Mouse (Mus musculus): ENCODE results near the gene Ranbp3l. TPM values are rescaled to one million over a fixed set of nuclear protein-coding genes. Genes with fewer than 3 reads are reported as not detected.

Ranbp3l gene
- polyA plus RNA-seq, 1 experiment from 2014 or later, result 10.9 TPM

DNA sequence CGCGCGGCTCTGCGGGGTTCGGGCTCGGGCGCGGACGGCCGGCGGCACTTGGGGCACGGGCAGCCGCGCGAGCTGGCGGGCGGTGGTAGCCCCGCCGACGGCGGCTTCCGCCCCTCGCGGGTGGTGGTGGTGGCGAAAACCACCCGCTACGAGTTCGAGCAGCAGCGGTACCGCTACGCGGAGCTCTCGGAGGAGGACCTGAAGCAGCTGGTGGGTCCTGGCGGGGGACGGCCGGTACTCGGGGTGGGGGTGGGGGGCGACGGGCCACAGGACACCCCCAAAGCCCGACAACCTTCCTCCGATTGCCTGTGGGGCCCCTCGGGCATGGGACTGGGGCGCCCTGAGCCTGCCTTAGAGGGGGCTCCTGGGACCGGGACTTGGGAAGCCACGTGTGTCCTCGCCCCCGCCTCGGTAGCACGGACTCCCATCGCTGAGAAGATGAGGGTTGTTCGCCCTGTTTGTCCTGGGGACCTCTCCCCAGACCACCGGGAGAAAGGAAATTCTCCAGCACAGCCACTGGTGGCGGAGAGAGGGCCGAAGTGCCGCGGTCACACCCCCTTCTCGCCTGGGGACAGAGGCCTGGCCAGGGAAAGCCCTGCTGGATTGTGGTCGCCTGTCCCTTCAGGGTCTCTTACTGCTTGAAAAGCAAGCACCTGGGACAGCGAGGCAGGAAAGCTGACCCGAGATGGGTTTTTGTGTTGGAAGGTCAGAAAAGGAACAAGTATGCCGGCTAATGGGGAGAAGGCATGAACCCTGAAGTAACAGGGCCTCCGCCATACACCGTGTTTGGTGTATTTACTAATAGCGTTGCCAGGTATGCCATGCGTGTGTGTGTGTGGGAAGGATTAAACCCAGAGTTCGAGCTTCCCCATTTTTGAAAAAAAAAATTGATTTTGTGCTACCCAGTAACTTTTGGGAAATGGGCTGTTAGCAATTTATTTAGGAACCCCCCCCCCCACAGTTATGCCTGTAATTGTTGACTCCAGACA lies 104.1 kb downstream of the Ranbp3l start:
- Histone ChIP-seq H3K27me3 (no peaks in the 10 kb centered on the region), H3K9me3 (no peaks in the 10 kb centered on the region), H3K4me1 (peaks cover 36% of the 10 kb centered on the region), H3K4me3 (peak overlapping the region; percentile 94), H3K9ac (replicated peaks) (peak overlapping the region; percentile 90), H3K4me2 (replicated peaks) (peak overlapping the region; percentile 81), H3K27ac (replicated peaks) (peak overlapping the region; percentile 91), H3K36me3 (no peaks in the 10 kb centered on the region)
- peak; percentile 56 for ATAC-seq (ENCODE audit: low FRiP score, low read depth)
- under 1% methylated on average over 59 of the region's 66 CpGs for WGBS

DNA sequence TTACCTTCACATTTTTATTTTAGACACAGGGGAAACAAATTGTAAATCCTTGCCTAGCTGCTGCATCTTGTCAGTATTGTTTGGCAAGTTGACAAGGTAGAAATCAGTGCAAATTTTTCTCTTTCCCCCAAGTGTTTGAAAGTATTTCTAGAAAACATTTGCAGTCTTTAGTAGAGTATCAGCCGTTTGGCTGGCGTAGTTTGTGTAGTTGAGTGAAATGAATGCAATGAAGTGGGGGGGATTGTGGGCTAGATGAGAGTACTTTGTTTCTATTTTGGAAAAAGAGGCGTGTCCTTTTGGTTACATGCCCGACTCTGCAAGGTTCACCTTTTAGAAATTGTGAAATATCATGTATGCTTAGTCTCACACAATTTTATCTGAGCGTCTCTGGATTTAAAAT lies 104.9 kb downstream of the Ranbp3l start:
- Histone ChIP-seq H3K27me3 (no peaks in the 10 kb centered on the region), H3K27ac (replicated peaks) (no peak overlapping the region), H3K9ac (replicated peaks) (peak overlapping the region; percentile 90; the same call in 1 of the 2 replicates), H3K4me1 (peaks cover 36% of the 10 kb centered on the region), H3K36me3 (no peaks in the 10 kb centered on the region), H3K4me3 (peak overlapping the region; percentile 94), H3K9me3 (no peaks in the 10 kb centered on the region), H3K4me2 (replicated peaks) (peak overlapping the region; percentile 81)
- no peak for ATAC-seq (ENCODE audit: low FRiP score, low read depth)
- 44% methylated on average over 5 of the region's 5 CpGs for WGBS

DNA sequence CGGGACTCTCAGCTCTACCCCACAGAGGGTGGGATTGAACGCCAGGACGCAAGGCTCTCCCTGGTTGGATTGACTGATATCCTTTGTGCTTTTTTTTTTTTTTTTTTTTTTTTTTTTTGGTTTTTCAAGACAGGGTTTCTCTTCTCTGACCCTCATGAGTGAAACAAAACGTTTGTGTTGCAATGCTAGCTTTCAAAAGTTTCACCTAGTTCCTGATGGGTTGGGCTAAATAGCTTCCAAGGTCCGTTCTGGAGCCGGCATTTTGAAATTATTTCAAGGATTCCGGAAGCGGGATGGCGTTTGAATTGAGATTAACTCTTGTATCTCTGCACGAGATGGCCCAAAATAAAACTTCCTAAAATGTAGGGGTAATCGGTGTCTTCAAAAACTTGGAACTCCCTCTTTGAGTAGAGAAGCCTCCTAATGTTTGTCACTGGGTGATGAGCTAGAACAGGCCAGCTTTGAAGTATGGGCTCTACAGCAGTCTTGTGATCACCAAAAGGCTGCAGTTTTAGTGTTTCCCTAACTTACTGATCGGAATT lies 105.4 kb downstream of the Ranbp3l start:
- H3K36me3 ChIP-seq, result no peaks in the 10 kb centered on the region
- no peak overlapping the region for H3K9ac ChIP-seq (replicated peaks)
- no peaks in the 10 kb centered on the region for H3K9me3 ChIP-seq
- peak overlapping the region; percentile 81 for H3K4me2 ChIP-seq (replicated peaks)
- H3K4me3 ChIP-seq, result peak overlapping the region; percentile 94; the same call in 1 of the 2 replicates
- 54% methylated on average over 12 of the region's 12 CpGs for WGBS
- no peak overlapping the region for H3K27ac ChIP-seq (replicated peaks)
- peaks cover 36% of the 10 kb centered on the region for H3K4me1 ChIP-seq
- H3K27me3 ChIP-seq, result no peaks in the 10 kb centered on the region
- no peak for ATAC-seq (ENCODE audit: low FRiP score, low read depth)

DNA sequence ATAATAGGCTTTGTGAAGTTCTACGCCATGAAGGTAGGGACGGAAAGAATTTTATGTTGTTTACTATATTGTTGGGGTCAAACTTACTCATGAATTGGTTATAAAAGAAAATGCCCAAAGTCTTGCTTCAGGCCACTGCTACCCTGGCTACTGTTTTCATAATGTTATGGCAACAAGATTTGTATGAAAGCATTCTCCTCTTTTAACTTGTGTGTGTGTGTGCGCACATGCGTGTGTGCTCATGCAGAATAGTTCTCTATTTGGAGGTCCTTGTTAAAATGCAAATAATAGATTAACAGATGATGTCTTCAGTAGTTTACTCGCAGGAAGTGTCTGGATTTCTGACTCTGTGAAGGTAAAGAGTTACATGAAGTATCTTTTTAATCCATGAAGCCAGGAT lies 105.9 kb downstream of the Ranbp3l start:
- ATAC-seq (ENCODE audit: low FRiP score, low read depth), result no peak
- no peak overlapping the region for H3K27ac ChIP-seq (replicated peaks)
- H3K9me3 ChIP-seq, result no peaks in the 10 kb centered on the region
- H3K27me3 ChIP-seq, result no peaks in the 10 kb centered on the region
- H3K4me3 ChIP-seq, result no peak overlapping the region
- H3K9ac ChIP-seq (replicated peaks), result no peak overlapping the region
- peak overlapping the region; percentile 81; the same call in 1 of the 2 replicates for H3K4me2 ChIP-seq (replicated peaks)
- peaks cover 36% of the 10 kb centered on the region for H3K4me1 ChIP-seq
- 76% methylated on average over 5 of the region's 5 CpGs for WGBS
- no peaks in the 10 kb centered on the region for H3K36me3 ChIP-seq

DNA sequence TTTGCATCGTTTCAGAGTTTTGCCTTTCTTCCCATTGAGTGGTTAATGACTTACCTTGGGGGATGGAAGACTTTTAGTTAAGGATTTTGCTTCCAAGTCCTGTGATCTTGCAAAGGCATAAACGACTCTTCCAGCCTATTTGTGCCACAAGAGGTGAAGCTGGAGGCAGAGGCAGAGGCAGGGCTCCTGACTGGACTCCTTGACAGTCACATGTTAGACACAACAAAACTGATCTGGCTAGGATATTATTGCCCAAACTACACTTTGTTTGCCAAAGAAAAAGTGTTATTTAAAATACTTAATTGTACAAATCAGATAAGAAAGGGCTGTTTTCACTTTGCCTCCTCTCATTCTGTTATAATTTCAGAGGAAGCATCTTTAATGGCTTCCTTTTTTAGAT lies 106.4 kb downstream of the Ranbp3l start:
- 41% methylated on average over 2 of the region's 2 CpGs for WGBS
- Histone ChIP-seq H3K9me3 (no peaks in the 10 kb centered on the region), H3K27me3 (no peaks in the 10 kb centered on the region), H3K36me3 (no peaks in the 10 kb centered on the region), H3K27ac (replicated peaks) (no peak overlapping the region), H3K4me3 (no peak overlapping the region), H3K4me1 (peaks cover 40% of the 10 kb centered on the region), H3K4me2 (replicated peaks) (no peak overlapping the region), H3K9ac (replicated peaks) (no peak overlapping the region)
- no peak for ATAC-seq (ENCODE audit: low FRiP score, low read depth)

DNA sequence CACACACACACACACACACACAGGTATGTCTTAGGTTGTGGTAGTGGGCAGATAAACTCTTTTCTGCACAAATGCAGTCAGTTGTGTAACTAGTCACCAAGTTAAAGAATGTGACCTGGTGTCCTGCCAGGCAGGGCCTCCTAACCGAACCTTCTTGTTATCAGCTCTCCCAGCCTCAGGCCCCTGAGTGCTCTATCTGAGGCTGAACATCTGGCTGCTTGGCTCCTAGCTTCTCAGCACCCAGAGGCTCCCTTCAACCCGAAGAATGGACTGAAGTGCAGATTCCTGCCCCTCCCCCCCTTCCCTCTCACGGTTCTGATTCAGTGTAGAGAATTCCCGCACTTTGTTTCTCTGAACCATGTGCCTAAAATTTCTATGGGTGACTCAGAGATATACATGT lies 106.9 kb downstream of the Ranbp3l start:
- 21% methylated on average over 4 of the region's 4 CpGs for WGBS
- ATAC-seq (ENCODE audit: low FRiP score, low read depth), result no peak
- Histone ChIP-seq H3K27me3 (no peaks in the 10 kb centered on the region), H3K4me1 (peaks cover 45% of the 10 kb centered on the region), H3K27ac (replicated peaks) (no peak overlapping the region), H3K9me3 (no peaks in the 10 kb centered on the region), H3K9ac (replicated peaks) (no peak overlapping the region), H3K4me3 (no peak overlapping the region), H3K4me2 (replicated peaks) (no peak overlapping the region), H3K36me3 (no peaks in the 10 kb centered on the region)

DNA sequence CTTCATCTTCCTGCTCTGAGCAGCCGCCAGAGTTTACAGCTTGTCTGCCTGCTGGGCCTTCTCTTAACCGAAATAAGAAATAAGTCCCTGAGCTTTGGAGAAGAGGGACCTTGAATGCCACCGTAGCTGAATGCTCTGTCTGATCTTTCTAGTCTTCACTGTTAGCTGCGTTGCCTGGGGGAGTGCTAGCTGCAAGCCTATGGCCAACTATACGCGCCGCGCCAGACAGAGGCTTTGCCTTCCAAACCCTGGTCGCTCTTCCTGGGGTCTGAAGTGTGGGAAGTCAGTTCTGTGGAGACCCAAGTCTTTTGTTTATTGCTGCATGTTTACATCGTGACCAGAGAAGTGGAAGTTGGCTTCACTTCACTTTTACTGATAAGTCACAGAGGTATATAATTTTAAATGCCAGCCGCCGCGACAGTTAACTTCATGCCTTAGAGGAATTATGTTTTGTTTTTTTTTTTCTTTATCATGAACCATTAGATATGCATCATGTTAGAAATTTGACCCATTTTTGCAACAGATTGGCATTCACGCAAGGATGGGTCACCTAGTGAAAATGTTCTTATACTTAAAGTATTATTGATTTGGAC lies 108.0 kb downstream of the Ranbp3l start:
- H3K9ac ChIP-seq (replicated peaks), result no peak overlapping the region; the same call in 1 of the 2 replicates
- H3K4me3 ChIP-seq, result no peak overlapping the region
- H3K27me3 ChIP-seq, result no peaks in the 10 kb centered on the region
- H3K27ac ChIP-seq (replicated peaks), result no peak overlapping the region
- WGBS, result 74% methylated on average over 14 of the region's 14 CpGs
- peaks cover 38% of the 10 kb centered on the region for H3K4me1 ChIP-seq
- no peaks in the 10 kb centered on the region for H3K9me3 ChIP-seq
- no peaks in the 10 kb centered on the region for H3K36me3 ChIP-seq
- H3K4me2 ChIP-seq (replicated peaks), result no peak overlapping the region
- ATAC-seq (ENCODE audit: low FRiP score, low read depth), result no peak

DNA sequence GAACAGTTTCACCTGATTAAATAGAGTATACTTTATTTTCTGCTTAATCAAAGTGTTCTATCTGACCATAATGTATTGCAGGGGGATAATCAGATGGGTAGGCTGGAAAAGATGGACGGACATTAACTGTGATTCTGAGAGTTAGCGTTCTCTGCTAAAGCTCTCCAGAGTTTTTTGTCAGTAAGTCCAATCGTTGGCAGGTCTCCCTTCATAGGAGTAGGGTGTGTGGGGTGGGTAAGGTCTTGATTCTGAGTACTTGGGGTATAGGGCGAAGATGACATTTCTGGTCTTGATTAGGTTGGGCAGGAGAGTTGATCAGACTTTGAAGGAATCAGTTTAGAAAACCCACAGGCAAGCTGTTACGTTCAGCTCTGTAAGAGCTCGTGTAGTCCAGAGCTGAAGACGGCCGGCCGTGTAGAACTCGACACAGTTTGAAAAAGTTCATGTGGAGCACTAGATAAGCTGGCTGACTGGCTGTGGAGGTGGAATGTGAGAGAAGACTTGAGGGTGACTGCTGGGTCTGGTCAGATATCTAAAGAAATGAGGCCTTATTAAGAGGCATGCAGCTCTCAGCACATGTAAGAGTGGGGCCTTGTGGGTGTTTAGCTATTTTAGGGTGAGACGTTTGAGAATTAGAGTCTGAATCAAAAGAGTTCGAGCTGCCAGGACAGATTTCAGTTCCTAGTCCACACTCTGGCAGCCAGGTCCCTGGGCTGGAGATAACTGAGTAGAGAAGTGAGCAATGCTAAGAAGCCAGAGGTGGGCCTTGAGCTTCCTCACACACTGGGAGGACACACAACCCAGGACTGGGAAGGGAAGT lies 110.9 kb downstream of the Ranbp3l start:
- Histone ChIP-seq H3K9ac (replicated peaks) (no peak overlapping the region), H3K27ac (replicated peaks) (no peak overlapping the region)
- ATAC-seq (ENCODE audit: low FRiP score, low read depth), result no peak

DNA sequence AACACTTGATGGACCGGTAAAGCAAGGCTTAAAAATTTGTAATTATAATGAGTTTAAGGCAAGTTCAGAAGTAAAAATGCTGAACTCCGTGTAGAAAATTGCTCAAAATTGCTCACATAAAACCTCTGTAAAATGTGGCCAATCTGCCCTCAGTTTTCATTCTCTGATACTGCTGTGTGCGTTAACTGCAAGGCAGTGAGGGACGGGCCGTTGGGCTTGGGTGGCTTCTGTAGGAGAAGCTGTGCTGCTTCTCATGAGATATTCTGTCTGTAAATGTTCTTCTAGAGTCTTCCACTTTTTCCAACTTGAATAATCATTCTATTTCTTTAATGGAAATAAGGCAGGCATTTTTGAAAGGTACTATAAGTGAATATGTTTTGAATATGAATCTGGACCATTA lies 111.9 kb downstream of the Ranbp3l start:
- H3K9ac ChIP-seq (replicated peaks), result no peak overlapping the region
- H3K36me3 ChIP-seq, result peaks cover 3% of the 10 kb centered on the region; the same call in 1 of the 2 replicates
- no peak overlapping the region for H3K4me2 ChIP-seq (replicated peaks)
- WGBS, result 50% methylated on average over 5 of the region's 5 CpGs
- peaks cover 21% of the 10 kb centered on the region for H3K4me1 ChIP-seq
- H3K4me3 ChIP-seq, result no peak overlapping the region
- H3K27me3 ChIP-seq, result no peaks in the 10 kb centered on the region
- H3K9me3 ChIP-seq, result no peaks in the 10 kb centered on the region
- no peak for ATAC-seq (ENCODE audit: low FRiP score, low read depth)
- no peak overlapping the region for H3K27ac ChIP-seq (replicated peaks)

More for the DNA sequence above, 110.9 kb downstream of the Ranbp3l start:
- WGBS, result 75% methylated on average over 12 of the region's 12 CpGs
- H3K4me2 ChIP-seq (replicated peaks), result no peak overlapping the region
- H3K36me3 ChIP-seq, result no peaks in the 10 kb centered on the region
- no peak overlapping the region for H3K4me3 ChIP-seq
- peaks cover 25% of the 10 kb centered on the region for H3K4me1 ChIP-seq
- H3K27me3 ChIP-seq, result no peaks in the 10 kb centered on the region
- H3K9me3 ChIP-seq, result no peaks in the 10 kb centered on the region

DNA sequence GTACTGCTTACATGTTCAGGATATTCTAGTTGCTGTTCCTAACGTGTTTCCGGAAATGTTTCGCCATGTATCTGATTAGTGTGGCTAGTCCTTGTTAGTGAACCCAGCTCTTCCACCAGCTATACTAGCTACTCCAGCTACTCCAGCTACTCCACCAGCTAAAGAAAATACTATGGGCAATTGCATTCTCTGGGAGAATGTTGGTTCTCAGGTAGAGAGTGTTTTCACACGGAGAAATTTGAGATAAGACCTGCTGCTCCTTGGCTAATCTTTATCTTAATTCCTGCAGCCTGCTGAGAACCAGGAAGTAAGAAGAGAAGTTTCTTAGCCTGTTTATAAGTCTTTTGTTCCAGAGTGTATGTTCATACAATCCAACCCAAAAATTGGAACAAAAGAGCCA lies 112.5 kb downstream of the Ranbp3l start:
- no peak overlapping the region for H3K4me2 ChIP-seq (replicated peaks)
- H3K9ac ChIP-seq (replicated peaks), result no peak overlapping the region
- 65% methylated on average over 4 of the region's 4 CpGs for WGBS
- H3K9me3 ChIP-seq, result no peaks in the 10 kb centered on the region
- no peak overlapping the region for H3K27ac ChIP-seq (replicated peaks)
- no peaks in the 10 kb centered on the region for H3K27me3 ChIP-seq
- ATAC-seq (ENCODE audit: low FRiP score, low read depth), result no peak
- H3K36me3 ChIP-seq, result peaks cover 3% of the 10 kb centered on the region; the same call in 1 of the 2 replicates
- peaks cover 15% of the 10 kb centered on the region for H3K4me1 ChIP-seq
- no peak overlapping the region for H3K4me3 ChIP-seq

DNA sequence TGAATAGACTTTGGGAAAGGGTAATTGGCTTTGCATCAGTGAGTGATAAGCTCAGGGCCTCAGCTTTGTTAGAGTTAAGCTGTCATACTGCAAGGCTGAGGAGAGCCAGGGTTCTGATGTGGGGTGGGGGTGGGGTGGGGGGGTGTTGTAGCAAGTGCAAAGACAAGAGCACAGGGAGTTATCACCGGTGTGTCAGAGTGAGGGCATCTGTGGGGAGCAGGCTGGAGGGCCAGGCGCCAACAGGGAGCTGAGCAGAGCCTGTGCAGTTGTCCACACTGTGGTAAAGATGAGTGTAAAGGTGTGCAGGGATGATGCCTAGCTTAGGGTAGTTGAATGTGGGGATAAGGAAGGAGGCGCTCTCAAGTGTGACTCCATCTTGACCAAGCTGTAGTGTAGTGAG lies 113.5 kb downstream of the Ranbp3l start:
- H3K36me3 ChIP-seq, result peaks cover 8% of the 10 kb centered on the region; the same call in 1 of the 2 replicates
- H3K4me1 ChIP-seq, result peaks cover 12% of the 10 kb centered on the region
- WGBS, result 76% methylated on average over 3 of the region's 3 CpGs
- H3K27ac ChIP-seq (replicated peaks), result no peak overlapping the region
- ATAC-seq (ENCODE audit: low FRiP score, low read depth), result peak; percentile 41; the same call in 1 of the 2 replicates
- H3K9ac ChIP-seq (replicated peaks), result no peak overlapping the region
- no peaks in the 10 kb centered on the region for H3K27me3 ChIP-seq
- no peak overlapping the region for H3K4me2 ChIP-seq (replicated peaks)
- no peaks in the 10 kb centered on the region for H3K9me3 ChIP-seq
- no peak overlapping the region for H3K4me3 ChIP-seq

Data from midbrain, embryonic 12.5 days (tissue).